Mouse (Mus musculus) kidney, postnatal 10 days (tissue): ENCODE measurements around the gene Atp8b5.
A peak's percentile ranks its signal among the peaks of the same experiment; 100 is the strongest.

Experiments
- DNase-seq: peaks from one replicate; pipeline ENCODE4 v3.0.0; 2021; ENCODE audit warnings: mixed read lengths

The Atp8b5 gene

GRCm38 (mm10) chr4:43266623-43267322 lies at the start of gene Atp8b5:
Gene Atp8b5 (plus strand): TSS chr4:43267159.
- peak; percentile 91 for DNase-seq

- DNase-seq, result no peak
Observed at GRCm38 (mm10) chr4:43217997-43218396, 49.0 kb upstream of the Atp8b5 start.

GRCm38 (mm10) chr4:43231821-43232220 lies 35.1 kb upstream of the Atp8b5 start:
- DNase-seq, result no peak

- DNase-seq, result no peak
Observed at GRCm38 (mm10) chr4:43232985-43233384, 34.0 kb upstream of the Atp8b5 start.

- DNase-seq, result no peak
Observed at GRCm38 (mm10) chr4:43233489-43233888, 33.5 kb upstream of the Atp8b5 start.

GRCm38 (mm10) chr4:43236898-43237297 lies 30.1 kb upstream of the Atp8b5 start:
- no peak for DNase-seq

GRCm38 (mm10) chr4:43240716-43241115 lies 26.2 kb upstream of the Atp8b5 start:
- no peak for DNase-seq

GRCm38 (mm10) chr4:43244022-43244421 lies 22.9 kb upstream of the Atp8b5 start:
- peak; percentile 42 for DNase-seq

- no peak for DNase-seq
Observed at GRCm38 (mm10) chr4:43245776-43246175, 21.2 kb upstream of the Atp8b5 start.

- DNase-seq, result no peak
Observed at GRCm38 (mm10) chr4:43248026-43248425, 18.9 kb upstream of the Atp8b5 start.

- no peak for DNase-seq
Observed at GRCm38 (mm10) chr4:43248909-43249308, 18.1 kb upstream of the Atp8b5 start.

- DNase-seq, result no peak
Observed at GRCm38 (mm10) chr4:43251269-43251668, 15.7 kb upstream of the Atp8b5 start.

GRCm38 (mm10) chr4:43257040-43257439 lies 9.9 kb upstream of the Atp8b5 start:
- DNase-seq, result no peak

- no peak for DNase-seq
Observed at GRCm38 (mm10) chr4:43258556-43258955, 8.4 kb upstream of the Atp8b5 start.

GRCm38 (mm10) chr4:43259435-43259834 lies 7.5 kb upstream of the Atp8b5 start:
- no peak for DNase-seq

- DNase-seq, result peak; percentile 74
Observed at GRCm38 (mm10) chr4:43260096-43260495, 6.9 kb upstream of the Atp8b5 start.

GRCm38 (mm10) chr4:43262821-43263220 lies 4.1 kb upstream of the Atp8b5 start:
- no peak for DNase-seq

- DNase-seq, result no peak
Observed at GRCm38 (mm10) chr4:43266146-43266545, 813 bp upstream of the Atp8b5 start.

GRCm38 (mm10) chr4:43267323-43267658 lies 332 bp downstream of the Atp8b5 start:
- DNase-seq, result no peak

- no peak for DNase-seq
Observed at GRCm38 (mm10) chr4:43285476-43285875, 18.5 kb downstream of the Atp8b5 start.

GRCm38 (mm10) chr4:43287305-43287704 lies 20.3 kb downstream of the Atp8b5 start:
- DNase-seq, result no peak

GRCm38 (mm10) chr4:43294001-43294400 lies 27.0 kb downstream of the Atp8b5 start:
- peak; percentile 9 for DNase-seq

GRCm38 (mm10) chr4:43309696-43310338 lies 42.9 kb downstream of the Atp8b5 start:
- DNase-seq, result peak; percentile 14

GRCm38 (mm10) chr4:43321536-43321935 lies 54.6 kb downstream of the Atp8b5 start:
- no peak for DNase-seq

- peak; percentile 32 for DNase-seq
Observed at GRCm38 (mm10) chr4:43322336-43322735, 55.4 kb downstream of the Atp8b5 start.
